Mouse (Mus musculus) forebrain, embryonic 11.5 days (tissue): ENCODE measurements at regions not wholly inside any gene's neighbourhood (a gene's known extent, or its start where the extent isn't known, plus 50 kb on each side); places are given as distances from the start of the nearest gene placed in this dataset.

Experiments used
- ATAC-seq: fragments of 200-750 bp; cut with Nextera tagmentation; replicated peaks from 2 replicates; pipeline ENCODE4 v1.8.0; 2017; ENCODE audit warnings: moderate TSS enrichment; ENCODE audit not compliant: low FRiP score
- DNase-seq: peaks from one replicate; pipeline ENCODE4 v3.0.0-alpha.2; 2017; ENCODE audit warnings: low spot score
- H3K27ac ChIP-seq: fragments of 300-500 bp; sonication (generic); 2 replicates; pipeline ENCODE4 v1.5.1; 2014; ENCODE audit warnings: low read depth, low read length
- H3K27me3 ChIP-seq: fragments of 300-500 bp; sonication (generic); 2 replicates; pipeline ENCODE4 v1.6.1; 2014; ENCODE audit warnings: mild to moderate bottlenecking, low read length, mixed read lengths; ENCODE audit not compliant: control insufficient read depth, insufficient read depth
- H3K36me3 ChIP-seq: fragments of 300-500 bp; sonication (generic); 2 replicates; pipeline ENCODE4 v1.6.1; 2014; ENCODE audit warnings: mild to moderate bottlenecking, low read length, moderate library complexity, mixed read lengths; ENCODE audit not compliant: control insufficient read depth, insufficient read depth
- H3K4me1 ChIP-seq: fragments of 300-500 bp; sonication (generic); replicated peaks from 2 replicates; pipeline ENCODE4 v1.6.1; 2014; ENCODE audit warnings: low read length, mixed read lengths; ENCODE audit not compliant: control insufficient read depth, insufficient read depth
- H3K4me2 ChIP-seq: fragments of 300-500 bp; sonication (generic); 2 replicates; pipeline ENCODE4 v1.6.1; 2014; ENCODE audit warnings: low read depth, mild to moderate bottlenecking, low read length, moderate library complexity, mixed read lengths; ENCODE audit not compliant: severe bottlenecking
- H3K4me3 ChIP-seq: fragments of 300-500 bp; sonication (generic); 2 replicates; pipeline ENCODE4 v1.5.1; 2014; ENCODE audit warnings: low read depth, low read length
- H3K9ac ChIP-seq: fragments of 300-500 bp; sonication (generic); 2 replicates; pipeline ENCODE4 v1.6.1; 2014; ENCODE audit warnings: low read length
- H3K9me3 ChIP-seq: fragments of 300-500 bp; sonication (generic); 2 replicates; pipeline ENCODE4 v1.6.1; 2016; ENCODE audit warnings: low read length, mixed read lengths; ENCODE audit not compliant: control insufficient read depth
- WGBS: fragments of 180-500 bp; shearing (Covaris S2); extraction: QIAGEN DNeasy Blood & Tissue Kit; methylation state at CpG from one replicate; pipeline ENCODE4 v1.1.7; 2014; 5-methylcytosine and 5-hydroxymethylcytosine counted together

- WGBS: 40% methylated on average over 9 of the region's 9 CpGs
- no peak overlapping the region for H3K9ac ChIP-seq
- H3K27ac ChIP-seq: no peak overlapping the region
- H3K4me3 ChIP-seq: no peak overlapping the region
- ATAC-seq (no peak), DNase-seq (no peak)
- H3K4me2 ChIP-seq: no peak overlapping the region
- H3K4me1 ChIP-seq: no peaks in the 10 kb centered on the region
- no peaks in the 10 kb centered on the region for H3K27me3 ChIP-seq
- no peaks in the 10 kb centered on the region for H3K36me3 ChIP-seq
- no peaks in the 10 kb centered on the region for H3K9me3 ChIP-seq
Observed at GRCm38 (mm10) chr2:30525295-30525694, 51.3 kb upstream of the Ier5l start.

- no peaks in the 10 kb centered on the region for H3K27me3 ChIP-seq
- no peak overlapping the region for H3K27ac ChIP-seq
- WGBS: 73% methylated on average over 3 of the region's 3 CpGs
- no peaks in the 10 kb centered on the region for H3K9me3 ChIP-seq
- no peaks in the 10 kb centered on the region for H3K36me3 ChIP-seq
- ATAC-seq (no peak), DNase-seq (no peak)
- no peak overlapping the region for H3K4me2 ChIP-seq
- H3K4me3 ChIP-seq: no peak overlapping the region
- H3K4me1 ChIP-seq: no peaks in the 10 kb centered on the region
- no peak overlapping the region for H3K9ac ChIP-seq
Observed at GRCm38 (mm10) chr2:30525831-30526230, 51.8 kb upstream of the Ier5l start.

- H3K27me3 ChIP-seq: no peaks in the 10 kb centered on the region
- H3K27ac ChIP-seq: no peak overlapping the region
- H3K9ac ChIP-seq: no peak overlapping the region
- DNase-seq (no peak), ATAC-seq (no peak)
- no peaks in the 10 kb centered on the region for H3K36me3 ChIP-seq
- no peaks in the 10 kb centered on the region for H3K4me1 ChIP-seq
- no peaks in the 10 kb centered on the region for H3K9me3 ChIP-seq
- 38% methylated on average over 4 of the region's 4 CpGs for WGBS
- H3K4me2 ChIP-seq: no peak overlapping the region
- H3K4me3 ChIP-seq: no peak overlapping the region
Observed at GRCm38 (mm10) chr2:30527495-30527894, 53.5 kb upstream of the Ier5l start.

- Histone ChIP-seq H3K36me3 (no peaks in the 10 kb centered on the region), H3K27me3 (no peaks in the 10 kb centered on the region), H3K4me1 (no peaks in the 10 kb centered on the region), H3K4me2 (no peak overlapping the region), H3K9ac (no peak overlapping the region), H3K9me3 (no peaks in the 10 kb centered on the region), H3K27ac (no peak overlapping the region), H3K4me3 (no peak overlapping the region)
- DNase-seq (no peak), ATAC-seq (no peak)
Observed at GRCm38 (mm10) chr2:30532948-30533347, 58.9 kb upstream of the Ier5l start.

- no peak for ATAC-seq
- Histone ChIP-seq H3K4me2 (no peak overlapping the region), H3K4me3 (no peak overlapping the region), H3K27ac (no peak overlapping the region), H3K36me3 (no peaks in the 10 kb centered on the region), H3K27me3 (no peaks in the 10 kb centered on the region), H3K4me1 (no peaks in the 10 kb centered on the region), H3K9ac (no peak overlapping the region), H3K9me3 (no peaks in the 10 kb centered on the region)
- 96% methylated on average over 6 of the region's 6 CpGs for WGBS
- no peak for DNase-seq
Observed at GRCm38 (mm10) chr2:30533367-30533766, 59.3 kb upstream of the Ier5l start.

- no peaks in the 10 kb centered on the region for H3K27me3 ChIP-seq
- 65% methylated on average over 10 of the region's 10 CpGs for WGBS
- DNase-seq: no peak
- no peak overlapping the region; the same call in 1 of the 2 replicates for H3K9ac ChIP-seq
- no peak overlapping the region for H3K4me3 ChIP-seq
- H3K4me1 ChIP-seq: no peaks in the 10 kb centered on the region
- H3K27ac ChIP-seq: no peak overlapping the region
- ATAC-seq: no peak
- no peaks in the 10 kb centered on the region for H3K9me3 ChIP-seq
- no peak overlapping the region for H3K4me2 ChIP-seq
- no peaks in the 10 kb centered on the region for H3K36me3 ChIP-seq
Observed at GRCm38 (mm10) chr2:30534485-30534884, 60.4 kb upstream of the Cstad start.

- no peak overlapping the region for H3K27ac ChIP-seq
- H3K9ac ChIP-seq: no peak overlapping the region
- no peaks in the 10 kb centered on the region for H3K4me1 ChIP-seq
- WGBS: 91% methylated on average over 1 of the region's 1 CpGs
- no peaks in the 10 kb centered on the region for H3K27me3 ChIP-seq
- no peaks in the 10 kb centered on the region for H3K9me3 ChIP-seq
- DNase-seq: no peak
- H3K4me3 ChIP-seq: no peak overlapping the region
- no peak overlapping the region for H3K4me2 ChIP-seq
- H3K36me3 ChIP-seq: no peaks in the 10 kb centered on the region
- no peak for ATAC-seq
Observed at GRCm38 (mm10) chr2:30539305-30539704, 55.5 kb upstream of the Cstad start.

- Histone ChIP-seq H3K27me3 (no peaks in the 10 kb centered on the region), H3K36me3 (no peaks in the 10 kb centered on the region), H3K27ac (no peak overlapping the region), H3K4me3 (no peak overlapping the region), H3K4me1 (peaks cover 7% of the 10 kb centered on the region), H3K4me2 (no peak overlapping the region), H3K9me3 (no peaks in the 10 kb centered on the region), H3K9ac (peak overlapping the region; percentile 35)
- DNase-seq (no peak), ATAC-seq (no peak)
- 69% methylated on average over 4 of the region's 4 CpGs for WGBS
Observed at GRCm38 (mm10) chr2:30541541-30541940, 53.3 kb upstream of the Cstad start.

GRCm38 (mm10) chr2:30544782-30545435 is 49.9 kb upstream of the Cstad start:
- peak overlapping the region; percentile 30; the same call in 1 of the 2 replicates for H3K9ac ChIP-seq
- 3% methylated on average over 35 of the region's 35 CpGs for WGBS
- H3K4me1 ChIP-seq: peaks cover 9% of the 10 kb centered on the region
- DNase-seq: peak; percentile 97
- peak overlapping the region; percentile 44 for H3K4me2 ChIP-seq
- H3K4me3 ChIP-seq: peak overlapping the region; percentile 10; the same call in 1 of the 2 replicates
- no peaks in the 10 kb centered on the region for H3K9me3 ChIP-seq
- ATAC-seq: peak; percentile 92
- H3K36me3 ChIP-seq: no peaks in the 10 kb centered on the region
- H3K27me3 ChIP-seq: no peaks in the 10 kb centered on the region
- no peak overlapping the region for H3K27ac ChIP-seq
